Mouse (Mus musculus): ENCODE data around the gene Mcrs1. TPM values are rescaled to one million over a fixed set of nuclear protein-coding genes. Genes with fewer than 3 reads are reported as not detected.
A peak's percentile ranks its signal among the peaks of the same experiment; 100 is the strongest.
"Not testable (repeated sequence)": the region's sequence is repeated elsewhere in the genome, so short reads cannot be mapped to it uniquely, and the experiment has no call there.

The Mcrs1 gene
- polyA plus RNA-seq, 1 experiment from 2014 or later: 158 TPM

- WGBS: 1% methylated on average over 15 of the region's 15 CpGs
- peak overlapping the region; percentile 61 for H3K4me3 ChIP-seq (replicated peaks)
- H3K9ac ChIP-seq (replicated peaks): peak overlapping the region; percentile 60
- not testable (repeated sequence) for H3K27me3 ChIP-seq; ATAC-seq (ENCODE audit: insufficient number of reproducible peaks, insufficient read depth, low FRiP score, low TSS enrichment, low read depth); H3K27ac ChIP-seq; H3K4me1 ChIP-seq (replicated peaks); H3K9me3 ChIP-seq
- peaks cover 40% of the 10 kb centered on the region for H3K36me3 ChIP-seq
- H3K4me2 ChIP-seq: peak overlapping the region; percentile 73
Measured at GRCm38 (mm10) chr15:99251111-99251510, 650 bp downstream of the Mcrs1 start.

GRCm38 (mm10) chr15:99249938-99250337 is 1.8 kb downstream of the Mcrs1 start:
- Histone ChIP-seq H3K9me3 (no peaks in the 10 kb centered on the region), H3K27ac (no peak overlapping the region), H3K9ac (replicated peaks) (no peak overlapping the region), H3K4me2 (no peak overlapping the region), H3K27me3 (no peaks in the 10 kb centered on the region), H3K4me1 (replicated peaks) (peaks cover 10% of the 10 kb centered on the region; the same call in 1 of the 2 replicates), H3K36me3 (peaks cover 51% of the 10 kb centered on the region), H3K4me3 (replicated peaks) (no peak overlapping the region)
- WGBS: 91% methylated on average over 11 of the region's 11 CpGs
- no peak for ATAC-seq (ENCODE audit: insufficient number of reproducible peaks, insufficient read depth, low FRiP score, low TSS enrichment, low read depth)

GRCm38 (mm10) chr15:99248972-99249371 is 2.8 kb downstream of the Mcrs1 start:
- no peaks in the 10 kb centered on the region for H3K27me3 ChIP-seq
- H3K9ac ChIP-seq (replicated peaks): no peak overlapping the region
- H3K36me3 ChIP-seq: peaks cover 61% of the 10 kb centered on the region
- no peak for ATAC-seq (ENCODE audit: insufficient number of reproducible peaks, insufficient read depth, low FRiP score, low TSS enrichment, low read depth)
- no peak overlapping the region for H3K4me3 ChIP-seq (replicated peaks)
- no peak overlapping the region for H3K4me2 ChIP-seq
- WGBS: 83% methylated on average over 9 of the region's 9 CpGs
- H3K4me1 ChIP-seq (replicated peaks): peaks cover 10% of the 10 kb centered on the region; the same call in 1 of the 2 replicates
- H3K9me3 ChIP-seq: no peaks in the 10 kb centered on the region
- no peak overlapping the region for H3K27ac ChIP-seq

GRCm38 (mm10) chr15:99246736-99247135 is 5.0 kb downstream of the Mcrs1 start:
- H3K9me3 ChIP-seq; ATAC-seq (ENCODE audit: insufficient number of reproducible peaks, insufficient read depth, low FRiP score, low TSS enrichment, low read depth); H3K27me3 ChIP-seq; H3K9ac ChIP-seq (replicated peaks); H3K4me1 ChIP-seq (replicated peaks); H3K27ac ChIP-seq; H3K4me3 ChIP-seq (replicated peaks); H3K4me2 ChIP-seq: not testable (repeated sequence)
- 89% methylated on average over 6 of the region's 6 CpGs for WGBS
- peaks cover 82% of the 10 kb centered on the region for H3K36me3 ChIP-seq

- no peak for ATAC-seq (ENCODE audit: insufficient number of reproducible peaks, insufficient read depth, low FRiP score, low TSS enrichment, low read depth)
- 86% methylated on average over 10 of the region's 10 CpGs for WGBS
Measured at GRCm38 (mm10) chr15:99242045-99242444, 9.7 kb downstream of the Mcrs1 start.

GRCm38 (mm10) chr15:99241249-99241648 is 10.5 kb downstream of the Mcrs1 start:
- no peak overlapping the region for H3K4me3 ChIP-seq (replicated peaks)
- no peaks in the 10 kb centered on the region for H3K9me3 ChIP-seq
- no peak overlapping the region for H3K9ac ChIP-seq (replicated peaks)
- no peak overlapping the region for H3K4me2 ChIP-seq
- 0 out of 2 replicates have a peak, but pooled peaks cover 4% of the 10 kb centered on the region for H3K27me3 ChIP-seq
- no peak for ATAC-seq (ENCODE audit: insufficient number of reproducible peaks, insufficient read depth, low FRiP score, low TSS enrichment, low read depth)
- H3K27ac ChIP-seq: no peak overlapping the region
- peaks cover 54% of the 10 kb centered on the region for H3K36me3 ChIP-seq
- H3K4me1 ChIP-seq (replicated peaks): 0 out of 2 replicates have a peak, but pooled peaks cover 4% of the 10 kb centered on the region
- WGBS: 74% methylated on average over 4 of the region's 4 CpGs

More at GRCm38 (mm10) chr15:99242045-99242444, 9.7 kb downstream of the Mcrs1 start:
- H3K27ac ChIP-seq: no peak overlapping the region
- no peak overlapping the region for H3K9ac ChIP-seq (replicated peaks)
- H3K4me2 ChIP-seq: no peak overlapping the region
- no peak overlapping the region for H3K4me3 ChIP-seq (replicated peaks)
- peaks cover 62% of the 10 kb centered on the region for H3K36me3 ChIP-seq
- no peaks in the 10 kb centered on the region for H3K27me3 ChIP-seq
- 0 out of 2 replicates have a peak, but pooled peaks cover 4% of the 10 kb centered on the region for H3K4me1 ChIP-seq (replicated peaks)
- H3K9me3 ChIP-seq: no peaks in the 10 kb centered on the region

- no peak overlapping the region for H3K4me3 ChIP-seq (replicated peaks)
- H3K36me3 ChIP-seq: peaks cover 43% of the 10 kb centered on the region
- no peak for ATAC-seq (ENCODE audit: insufficient number of reproducible peaks, insufficient read depth, low FRiP score, low TSS enrichment, low read depth)
- H3K9ac ChIP-seq (replicated peaks): no peak overlapping the region
- H3K27ac ChIP-seq: no peak overlapping the region
- no peak overlapping the region for H3K4me2 ChIP-seq
- peaks cover 9% of the 10 kb centered on the region; the same call in 1 of the 2 replicates for H3K27me3 ChIP-seq
- 0 out of 2 replicates have a peak, but pooled peaks cover 4% of the 10 kb centered on the region for H3K4me1 ChIP-seq (replicated peaks)
- 79% methylated on average over 4 of the region's 4 CpGs for WGBS
- H3K9me3 ChIP-seq: no peaks in the 10 kb centered on the region
Measured at GRCm38 (mm10) chr15:99240129-99240528, 11.6 kb downstream of the Mcrs1 start.

- 0 out of 2 replicates have a peak, but pooled peaks cover 4% of the 10 kb centered on the region for H3K4me1 ChIP-seq (replicated peaks)
- no peaks in the 10 kb centered on the region for H3K9me3 ChIP-seq
- peaks cover 28% of the 10 kb centered on the region for H3K27me3 ChIP-seq
- H3K4me2 ChIP-seq: no peak overlapping the region
- H3K27ac ChIP-seq: 0 out of 2 replicates have a peak overlapping the region, but pooled peaks have one; percentile 17
- H3K9ac ChIP-seq (replicated peaks): no peak overlapping the region
- no peak overlapping the region for H3K4me3 ChIP-seq (replicated peaks)
- peaks cover 22% of the 10 kb centered on the region for H3K36me3 ChIP-seq
- 54% methylated on average over 11 of the region's 11 CpGs for WGBS
- no peak for ATAC-seq (ENCODE audit: insufficient number of reproducible peaks, insufficient read depth, low FRiP score, low TSS enrichment, low read depth)
Measured at GRCm38 (mm10) chr15:99238006-99238405, 13.8 kb downstream of the Mcrs1 start.

GRCm38 (mm10) chr15:99234326-99235010 is 17.3 kb downstream of the Mcrs1 start:
- H3K36me3 ChIP-seq: no peaks in the 10 kb centered on the region
- H3K4me1 ChIP-seq (replicated peaks): 0 out of 2 replicates have a peak, but pooled peaks cover 9% of the 10 kb centered on the region
- H3K9me3 ChIP-seq: no peaks in the 10 kb centered on the region
- ATAC-seq (ENCODE audit: insufficient number of reproducible peaks, insufficient read depth, low FRiP score, low TSS enrichment, low read depth): no peak
- H3K4me3 ChIP-seq (replicated peaks): no peak overlapping the region
- H3K27ac ChIP-seq: no peak overlapping the region
- WGBS: 69% methylated on average over 12 of the region's 12 CpGs
- no peak overlapping the region for H3K4me2 ChIP-seq
- peaks cover 64% of the 10 kb centered on the region for H3K27me3 ChIP-seq
- no peak overlapping the region for H3K9ac ChIP-seq (replicated peaks)

- H3K27ac ChIP-seq: no peak overlapping the region
- no peak overlapping the region for H3K4me2 ChIP-seq
- no peaks in the 10 kb centered on the region for H3K9me3 ChIP-seq
- no peak overlapping the region for H3K4me3 ChIP-seq (replicated peaks)
- WGBS: 66% methylated on average over 17 of the region's 17 CpGs
- peaks cover 71% of the 10 kb centered on the region for H3K27me3 ChIP-seq
- ATAC-seq (ENCODE audit: insufficient number of reproducible peaks, insufficient read depth, low FRiP score, low TSS enrichment, low read depth): no peak
- 0 out of 2 replicates have a peak, but pooled peaks cover 9% of the 10 kb centered on the region for H3K4me1 ChIP-seq (replicated peaks)
- no peak overlapping the region for H3K9ac ChIP-seq (replicated peaks)
- H3K36me3 ChIP-seq: no peaks in the 10 kb centered on the region
Measured at GRCm38 (mm10) chr15:99233719-99234118, 18.0 kb downstream of the Mcrs1 start.

- no peak overlapping the region for H3K27ac ChIP-seq
- 0 out of 2 replicates have a peak, but pooled peaks cover 5% of the 10 kb centered on the region for H3K4me1 ChIP-seq (replicated peaks)
- H3K4me3 ChIP-seq (replicated peaks): no peak overlapping the region
- WGBS: 67% methylated on average over 10 of the region's 10 CpGs
- no peak overlapping the region for H3K4me2 ChIP-seq
- peaks cover 88% of the 10 kb centered on the region for H3K27me3 ChIP-seq
- H3K36me3 ChIP-seq: no peaks in the 10 kb centered on the region
- ATAC-seq (ENCODE audit: insufficient number of reproducible peaks, insufficient read depth, low FRiP score, low TSS enrichment, low read depth): no peak
- H3K9me3 ChIP-seq: no peaks in the 10 kb centered on the region
- H3K9ac ChIP-seq (replicated peaks): no peak overlapping the region
Measured at GRCm38 (mm10) chr15:99231998-99232397, 19.8 kb downstream of the Mcrs1 start.

All from limb, embryonic 12.5 days (tissue).